Mouse (Mus musculus) left cerebral cortex, adult 8-10 months (tissue): ENCODE measurements around the gene Gm14295. TPM values are rescaled to one million over a fixed set of nuclear protein-coding genes. Genes with fewer than 3 reads are reported as not detected.
"Not testable (repeated sequence)": the region's sequence is repeated elsewhere in the genome, so short reads cannot be mapped to it uniquely, and the experiment has no call there.

Experiments
- DNase-seq, 2 experiments: peaks; one replicate each; pipeline ENCODE4 v3.0.0; 2022; ENCODE audit warnings: low spot score in 2 of 2
- total RNA-seq, 4 experiments: library from RNA; stranded (reverse); gene quantifications; 2 replicates each; pipeline ENCODE4 v1.2.4; 2022

Gm14295 gene
- 10 to 100 TPM; 18.7 to 32.5 (median 21.5) TPM for total RNA-seq

DNA sequence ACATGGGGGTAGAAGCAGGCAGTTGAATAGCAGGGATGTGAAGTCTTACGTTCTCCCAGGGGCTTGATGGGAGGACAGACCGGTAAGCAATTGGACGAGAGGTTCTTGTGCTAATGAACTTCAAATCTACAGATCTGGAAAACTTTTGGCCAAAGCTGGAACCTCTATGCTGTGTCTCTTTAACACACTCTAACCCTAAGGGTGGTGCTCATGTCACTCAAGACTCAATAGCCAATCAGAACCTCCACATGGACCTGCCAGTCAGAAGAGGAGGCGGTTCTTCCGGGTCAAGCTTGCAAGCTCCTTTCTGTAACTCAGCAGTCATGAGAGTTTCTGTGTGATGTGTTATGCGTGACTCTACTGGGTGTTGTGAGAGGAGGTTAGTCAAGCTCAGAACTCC, at the start of gene Gm14295:
TSS of gene Gm14295 (plus strand) at position 301 of the 400 bp plus-strand sequence.
- not testable (repeated sequence) for DNase-seq

DNA sequence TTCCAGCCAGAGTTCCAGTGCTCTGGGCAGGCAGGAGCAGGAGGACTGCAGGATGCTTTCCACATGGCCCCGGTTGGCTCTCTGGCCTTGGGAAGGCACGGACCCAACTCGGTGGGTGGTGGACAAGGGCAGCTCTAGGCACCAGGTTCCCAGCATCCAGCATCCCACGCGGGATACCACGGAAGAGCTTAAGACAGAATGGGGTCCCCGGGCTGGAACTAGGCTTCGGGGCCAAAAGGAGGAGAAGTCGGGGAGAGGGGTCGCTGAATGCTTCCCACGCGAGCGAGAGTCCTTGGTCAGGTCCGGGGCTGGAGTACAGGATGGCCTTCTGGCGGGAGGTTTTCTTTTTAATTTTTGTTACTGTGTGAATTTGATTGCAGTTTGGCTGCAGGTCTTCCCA, 373 bp downstream of the Gm14295 start:
- DNase-seq, result not testable (repeated sequence)

DNA sequence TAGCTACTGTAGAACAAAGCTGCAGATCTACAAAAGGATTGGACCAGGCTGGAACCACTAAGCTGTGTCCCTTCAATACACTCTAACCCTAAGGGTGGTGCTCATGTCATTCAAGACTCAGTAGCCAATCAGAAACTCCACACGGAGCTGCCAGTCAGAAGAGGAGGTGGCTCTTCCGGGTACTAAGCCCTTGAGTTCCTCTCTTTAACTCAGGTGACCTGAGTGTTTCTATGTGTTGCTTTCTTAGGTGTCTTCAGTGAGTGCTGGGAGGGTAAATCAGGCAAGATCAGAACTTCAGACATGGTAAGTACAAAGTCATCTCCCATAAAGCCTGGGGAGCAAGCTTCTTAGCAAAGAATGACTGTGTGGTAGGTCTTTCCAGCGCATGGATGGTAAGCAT, 32.4 kb downstream of the Gm14295 start, which contains the start of gene Gm14408:
TSS of gene Gm14408 (plus strand) at position 301 of the 400 bp plus-strand sequence.
- DNase-seq, result not testable (repeated sequence)

Other genes with a start within 250 kb of the Gm14295 start
- 1 to 10 TPM; 4.9 to 9.2 (median 6.4) TPM for gene Gm14308, start 162.3 kb upstream of the Gm14295 start, total RNA-seq
- 10 to 100 TPM in 3 of 4 experiments, 1 to 10 TPM in 1; 9.7 to 14.3 (median 11.9) TPM for gene Zfp973, start 128.1 kb upstream of the Gm14295 start, total RNA-seq
- gene Gm14305, start 90.3 kb upstream of the Gm14295 start, total RNA-seq, result 10 to 100 TPM; 26.3 to 32.2 (median 30.1) TPM
- gene Gm14408, start 32.5 kb downstream of the Gm14295 start, total RNA-seq, result not detected
- gene Gm14296, start 129.2 kb downstream of the Gm14295 start, total RNA-seq, result 10 to 100 TPM; 15.0 to 25.2 (median 18.5) TPM
- gene Gm14419, start 202.3 kb downstream of the Gm14295 start, total RNA-seq, result 10 to 100 TPM; 63.3 to 71.0 (median 66.7) TPM